Mouse (Mus musculus) E14TG2a.4 (cell line): Measurements from ENCODE around the gene Ggn.

Experiments
- CTCF ChIP-seq: conservative IDR thresholded peaks from 2 replicates; pipeline ENCODE4 v1.5.1; 2014; ENCODE audit warnings: low read length
- POU5F1 ChIP-seq: IDR thresholded peaks from 2 replicates; pipeline ENCODE4 v1.6.1; 2014; ENCODE audit warnings: low read length, borderline replicate concordance

GRCm38 (mm10) chr7:29172390-29173016 is 2.5 kb downstream of the Ggn start:
- TF ChIP-seq CTCF: no peak
- TF ChIP-seq POU5F1: no peak
